ENCODE assay signal across 13 mouse cellular contexts in genomic region chr19:10416889-10417288, GRCm38 (mm10). TPM values are rescaled to one million over a fixed set of nuclear protein-coding genes. Genes with fewer than 3 reads are reported as not detected.
A peak's percentile ranks its signal among the peaks of the same experiment; 100 is the strongest.
DNase-seq lines count a peak whose midpoint lies in the region; ATAC-seq and TF ChIP-seq lines count a peak whose summit lies in the region.
"Had no signal": no experiment of that assay in that cellular context is flagged by ENCODE, and none has a peak within 500 bp of the region (broad histone marks: within the 10 kb centered on the region; RNA-seq: fewer than 3 reads in every experiment).

No protein-coding gene starts in this region.

- H3K27ac ChIP-seq in kidney, adult 2 months (ENCODE audit: insufficient read depth, low read depth, low read length): peak overlapping the region; percentile 61; the same call in 1 of the 2 replicates
- no peak overlapping the region for H3K27ac ChIP-seq in kidney, embryonic 14.5 days (ENCODE audit: low read depth, low read length)
- no peak overlapping the region for H3K27ac ChIP-seq in forebrain, postnatal 0 days (ENCODE audit: low read depth, low read length)
- H3K27ac ChIP-seq: liver, embryonic 13.5 days had no signal

- 53% methylated on average over 8 of the region's 8 CpGs for WGBS in kidney, adult 2 months
- 61% methylated on average over 8 of the region's 8 CpGs for WGBS in kidney, embryonic 14.5 days
- WGBS in forebrain, postnatal 0 days: 49% methylated on average over 8 of the region's 8 CpGs

- no peak overlapping the region for H3K9ac ChIP-seq in kidney, embryonic 14.5 days (ENCODE audit: low read depth, low read length)
- no peak overlapping the region for H3K9ac ChIP-seq in forebrain, postnatal 0 days
- H3K9ac ChIP-seq: liver, embryonic 13.5 days; midbrain, embryonic 13.5 days had no signal

- intact Hi-C loops in heart, postnatal 10 days (cut with DNase I): loop anchor here (2.0 kb wide), 2 partner anchors 16 to 20 kb away; no protein-coding TSS in a partner anchor

- H3K4me1 ChIP-seq in kidney, adult 2 months (ENCODE audit: control insufficient read depth, insufficient read depth, low read length): no peaks in the 10 kb centered on the region
- H3K4me1 ChIP-seq in kidney, embryonic 14.5 days (ENCODE audit: control insufficient read depth, insufficient read depth, low read length): peaks cover 21% of the 10 kb centered on the region
- H3K4me1 ChIP-seq in forebrain, postnatal 0 days (ENCODE audit: insufficient read depth): peaks cover 5% of the 10 kb centered on the region
- H3K4me1 ChIP-seq: liver, embryonic 13.5 days had no signal

- TF ChIP-seq CTCF in kidney, adult 2 months (conservative IDR thresholded peaks at IDR 0.05; ENCODE audit: insufficient read depth, insufficient read length, low read depth, low read length): no peak
- no peak for TF ChIP-seq CTCF in forebrain, postnatal 0 days (IDR thresholded peaks at IDR 0.05; ENCODE audit: low read depth)

- peak; percentile 54 for DNase-seq in kidney, adult 2 months
- DNase-seq in cerebellum, postnatal 14 days: peak; percentile 87 to 91
- peak; percentile 75 to 81 for DNase-seq in heart, postnatal 10 days
- no peak for DNase-seq in urinary bladder, adult 18-20 months (ENCODE audit: low spot score in 2 of 2)
- DNase-seq in embryo, embryonic 10.5 days (ENCODE audit: low spot score): no peak
- no peak for DNase-seq in forebrain, postnatal 0 days
- DNase-seq: gastrocnemius, postnatal 14 days; liver, embryonic 13.5 days had no signal

- no peak for ATAC-seq in kidney, embryonic 14.5 days (ENCODE audit: low FRiP score, low TSS enrichment)
- ATAC-seq in cerebellum, adult (ENCODE audit: insufficient number of reproducible peaks, low FRiP score, low TSS enrichment): peak; percentile 53
- ATAC-seq in forebrain, postnatal 0 days: no peak
- ATAC-seq: intestine, embryonic 16.5 days; midbrain, embryonic 13.5 days had no signal

- H3K36me3 ChIP-seq in kidney, adult 2 months (ENCODE audit: control insufficient read depth, insufficient read depth, low read length): no peaks in the 10 kb centered on the region
- no peaks in the 10 kb centered on the region for H3K36me3 ChIP-seq in kidney, embryonic 14.5 days (ENCODE audit: control insufficient read depth, insufficient read depth, low read length)
- H3K36me3 ChIP-seq in forebrain, postnatal 0 days (ENCODE audit: insufficient read depth): peaks cover 5% of the 10 kb centered on the region; the same call in 1 of the 2 replicates
- H3K36me3 ChIP-seq: liver, embryonic 13.5 days had no signal

- no peaks in the 10 kb centered on the region for H3K9me3 ChIP-seq in kidney, embryonic 14.5 days (ENCODE audit: control insufficient read depth, low read length)
- no peaks in the 10 kb centered on the region for H3K9me3 ChIP-seq in forebrain, postnatal 0 days (ENCODE audit: low read length)
- H3K9me3 ChIP-seq: liver, embryonic 13.5 days; midbrain, embryonic 13.5 days had no signal

- TF ChIP-seq POLR2A in kidney, adult 2 months (IDR thresholded peaks at IDR 0.05; ENCODE audit: low read depth, low read length): no peak

- H3K4me2 ChIP-seq in kidney, embryonic 14.5 days (replicated peaks; ENCODE audit: low read depth, low read length): no peak overlapping the region
- H3K4me2 ChIP-seq in forebrain, postnatal 0 days (ENCODE audit: low read depth): no peak overlapping the region
- H3K4me2 ChIP-seq: liver, embryonic 13.5 days; midbrain, embryonic 13.5 days had no signal

- no peak overlapping the region for H3K4me3 ChIP-seq in kidney, adult 2 months (ENCODE audit: insufficient read depth, low read depth, low read length)
- H3K4me3 ChIP-seq in kidney, embryonic 14.5 days (ENCODE audit: low read length): no peak overlapping the region
- no peak overlapping the region for H3K4me3 ChIP-seq in forebrain, postnatal 0 days (ENCODE audit: low read depth, low read length)
- H3K4me3 ChIP-seq: erythroblast, embryonic 14.5 days; liver, embryonic 13.5 days; midbrain, embryonic 13.5 days had no signal

- H3K27me3 ChIP-seq in kidney, adult 2 months (replicated peaks; ENCODE audit: control insufficient read depth, insufficient read depth, low read length): no peaks in the 10 kb centered on the region
- no peaks in the 10 kb centered on the region for H3K27me3 ChIP-seq in kidney, embryonic 14.5 days (ENCODE audit: control insufficient read depth, insufficient read depth, low read length)
- H3K27me3 ChIP-seq in forebrain, postnatal 0 days (ENCODE audit: insufficient read depth, low read length): no peaks in the 10 kb centered on the region

RNA-seq across cellular contexts. Expression of gene Syt7, which starts 28.0 kb away (rescaled TPM):
- 4.0 and 4.6 TPM in 2 replicates for polyA plus RNA-seq in kidney, adult 2 months (2012; rRNA removed)
- polyA plus RNA-seq in kidney, embryonic 14.5 days (2014; fragmentation: Nextera tagmentation; extraction: Ambion mirVana): 2.1 and 2.3 TPM in 2 replicates
- 10 to 100 TPM; 34.3 to 36.2 TPM for total RNA-seq in heart, postnatal 10 days (2021)
- total RNA-seq in forebrain, postnatal 0 days (2014; rRNA removed): 91.6 and 110 TPM in 2 replicates
- 14.9 and 19.2 TPM in 2 replicates for polyA plus RNA-seq in forebrain, postnatal 0 days (2015; fragmentation: Nextera tagmentation; extraction: Ambion mirVana)
- polyA plus RNA-seq: erythroblast, embryonic 14.5 days had no signal

RNA-seq across cellular contexts. Expression of gene Lrrc10b, which starts 40.4 kb away (rescaled TPM):
- 0.39 and 0.94 TPM in 2 replicates for polyA plus RNA-seq in kidney, adult 2 months (2012; rRNA removed)
- polyA plus RNA-seq in kidney, embryonic 14.5 days (2014; fragmentation: Nextera tagmentation; extraction: Ambion mirVana): 0.91 and 1.0 TPM in 2 replicates
- 1 to 10 TPM; 2.2 to 7.3 TPM for total RNA-seq in heart, postnatal 10 days (2021)
- total RNA-seq in forebrain, postnatal 0 days (2014; rRNA removed): 6.5 and 7.7 TPM in 2 replicates
- 1.1 and 2.5 TPM in 2 replicates for polyA plus RNA-seq in forebrain, postnatal 0 days (2015; fragmentation: Nextera tagmentation; extraction: Ambion mirVana)
- polyA plus RNA-seq: erythroblast, embryonic 14.5 days had no signal

Comparison
In these comparisons a context has a peak if more than half of its experiments do, and no peak if none do; other contexts are left out.
1. DNase-seq: peak in kidney, adult 2 months (single experiment), cerebellum, postnatal 14 days (2 of 2) and heart, postnatal 10 days (2 of 2); none in urinary bladder, adult 18-20 months (0 of 2), embryo, embryonic 10.5 days (single experiment) and forebrain, postnatal 0 days (single experiment).